Mouse (Mus musculus) inflammation-experienced regulatory T-cells (primary cell): ENCODE data around the gene Olfr582. TPM values are rescaled to one million over a fixed set of nuclear protein-coding genes. Genes with fewer than 3 reads are reported as not detected.

Source experiments
- polyA plus RNA-seq, 2 experiments: library from polyadenylated mRNA; unstranded; fragments of 100-300 nt; shearing (Covaris generic); gene quantifications; one replicate each; pipeline ENCODE4 v1.2.1; 2017

Gene Olfr582
- polyA plus RNA-seq = not detected

GRCm38 (mm10) chr7:103037724-103038123, at the start of gene Olfr582:
Olfr582 (plus strand) TSS chr7:103038024.

GRCm38 (mm10) chr7:102989224-102989623, 48.6 kb upstream of the Olfr582 start, which contains the start of gene Olfr578:
Olfr578 (minus strand) TSS chr7:102989324.

GRCm38 (mm10) chr7:103051000-103051399, 13.2 kb downstream of the Olfr582 start, which contains the start of gene Olfr583:
Olfr583 (plus strand) TSS chr7:103051300.

GRCm38 (mm10) chr7:103081585-103081984, 43.8 kb downstream of the Olfr582 start, which contains the start of gene Olfr584:
Olfr584 (plus strand) TSS chr7:103081885.

Other genes starting within 250 kb of the Olfr582 start
- gene Olfr564, start 234.5 kb upstream of the Olfr582 start, polyA plus RNA-seq = under 1 TPM in 1 of 2 experiments, not detected in 1; 0.49 TPM
- not detected for gene Olfr566, start 179.3 kb upstream of the Olfr582 start, polyA plus RNA-seq
- under 1 TPM in 1 of 2 experiments, not detected in 1; 0.91 TPM for gene Olfr568, start 160.9 kb upstream of the Olfr582 start, polyA plus RNA-seq
- under 1 TPM in 1 of 2 experiments, not detected in 1; 0.05 TPM for gene Olfr569, start 147.1 kb upstream of the Olfr582 start, polyA plus RNA-seq
- not detected for gene Olfr570, start 143.4 kb upstream of the Olfr582 start, polyA plus RNA-seq
- under 1 TPM in 1 of 2 experiments, not detected in 1; 0.07 TPM for gene Olfr571, start 120.5 kb upstream of the Olfr582 start, polyA plus RNA-seq
- gene Olfr572, start 113.6 kb upstream of the Olfr582 start, polyA plus RNA-seq = not detected
- under 1 TPM in 1 of 2 experiments, not detected in 1; 0.48 TPM for gene Olfr573-ps1, start 95.4 kb upstream of the Olfr582 start, polyA plus RNA-seq
- not detected for gene Olfr574, start 89.6 kb upstream of the Olfr582 start, polyA plus RNA-seq
- gene Olfr575, start 79.2 kb upstream of the Olfr582 start, polyA plus RNA-seq = not detected
- gene Olfr576, start 75.4 kb upstream of the Olfr582 start, polyA plus RNA-seq = under 1 TPM in 1 of 2 experiments, not detected in 1; 0.13 TPM
- gene Olfr577, start 62.1 kb upstream of the Olfr582 start, polyA plus RNA-seq = under 1 TPM; 0.22 to 0.67 TPM
- gene Olfr578, start 48.7 kb upstream of the Olfr582 start, polyA plus RNA-seq = not detected
- not detected for gene Olfr583, start 13.3 kb downstream of the Olfr582 start, polyA plus RNA-seq
- gene Olfr584, start 43.9 kb downstream of the Olfr582 start, polyA plus RNA-seq = not detected
- gene Olfr585, start 59.7 kb downstream of the Olfr582 start, polyA plus RNA-seq = not detected
- not detected for gene Olfr586, start 87.6 kb downstream of the Olfr582 start, polyA plus RNA-seq
- under 1 TPM in 1 of 2 experiments, not detected in 1; 0.32 TPM for gene Olfr588-ps1, start 102.9 kb downstream of the Olfr582 start, polyA plus RNA-seq
- gene Olfr589, start 118.3 kb downstream of the Olfr582 start, polyA plus RNA-seq = not detected
- gene Olfr591, start 140.3 kb downstream of the Olfr582 start, polyA plus RNA-seq = 1 to 10 TPM in 1 of 2 experiments, under 1 TPM in 1; 0.42 to 1.0 TPM
- under 1 TPM; 0.06 to 0.20 TPM for gene Olfr592, start 146.8 kb downstream of the Olfr582 start, polyA plus RNA-seq
- gene Olfr593, start 173.8 kb downstream of the Olfr582 start, polyA plus RNA-seq = not detected
- gene Olfr594, start 179.0 kb downstream of the Olfr582 start, polyA plus RNA-seq = 1 to 10 TPM in 1 of 2 experiments, not detected in 1; 1.1 TPM
- gene Usp17ld, start 214.5 kb downstream of the Olfr582 start, polyA plus RNA-seq = not detected